Mouse (Mus musculus): ENCODE results near the gene Tsks. TPM values are rescaled to one million over a fixed set of nuclear protein-coding genes. Genes with fewer than 3 reads are reported as not detected.

The Tsks gene
- polyA plus RNA-seq, 1 experiment from 2014 or later = 0.14 TPM

- WGBS = 92% methylated on average over 5 of the region's 5 CpGs
- peaks cover 82% of the 10 kb centered on the region for H3K36me3 ChIP-seq
- no peak for ATAC-seq (ENCODE audit: low FRiP score)
Measured at GRCm38 (mm10) chr7:44962831-44963230, 19.8 kb downstream of the Tsks start.

GRCm38 (mm10) chr7:44964990-44965389 lies 22.0 kb downstream of the Tsks start:
- Histone ChIP-seq H3K9me3 (replicated peaks) (no peaks in the 10 kb centered on the region), H3K4me3 (replicated peaks) (no peak overlapping the region), H3K36me3 (peaks cover 75% of the 10 kb centered on the region), H3K9ac (replicated peaks) (no peak overlapping the region), H3K27me3 (replicated peaks) (no peaks in the 10 kb centered on the region), H3K4me2 (no peak overlapping the region), H3K4me1 (peaks cover 5% of the 10 kb centered on the region), H3K27ac (replicated peaks) (no peak overlapping the region)
- no peak for ATAC-seq (ENCODE audit: low FRiP score)
- WGBS = 92% methylated on average over 13 of the region's 13 CpGs

More at GRCm38 (mm10) chr7:44962831-44963230, 19.8 kb downstream of the Tsks start:
- no peak overlapping the region for H3K9ac ChIP-seq (replicated peaks)
- no peak overlapping the region for H3K4me2 ChIP-seq
- H3K4me1 ChIP-seq = no peaks in the 10 kb centered on the region
- no peaks in the 10 kb centered on the region for H3K9me3 ChIP-seq (replicated peaks)
- H3K27ac ChIP-seq (replicated peaks) = no peak overlapping the region
- no peak overlapping the region for H3K4me3 ChIP-seq (replicated peaks)
- H3K27me3 ChIP-seq (replicated peaks) = no peaks in the 10 kb centered on the region

GRCm38 (mm10) chr7:44965975-44966374 lies 23.0 kb downstream of the Tsks start:
- Histone ChIP-seq H3K36me3 (peaks cover 66% of the 10 kb centered on the region), H3K4me3 (replicated peaks) (no peak overlapping the region), H3K9ac (replicated peaks) (no peak overlapping the region), H3K27ac (replicated peaks) (no peak overlapping the region), H3K9me3 (replicated peaks) (no peaks in the 10 kb centered on the region), H3K4me1 (peaks cover 14% of the 10 kb centered on the region), H3K4me2 (no peak overlapping the region), H3K27me3 (replicated peaks) (no peaks in the 10 kb centered on the region)
- WGBS = 81% methylated on average over 7 of the region's 7 CpGs
- ATAC-seq (ENCODE audit: low FRiP score) = no peak

GRCm38 (mm10) chr7:44966638-44967037 lies 23.6 kb downstream of the Tsks start:
- no peak for ATAC-seq (ENCODE audit: low FRiP score)
- WGBS = 77% methylated on average over 15 of the region's 15 CpGs
- Histone ChIP-seq H3K4me3 (replicated peaks) (no peak overlapping the region), H3K9ac (replicated peaks) (no peak overlapping the region), H3K4me1 (peaks cover 21% of the 10 kb centered on the region), H3K27ac (replicated peaks) (no peak overlapping the region), H3K36me3 (peaks cover 59% of the 10 kb centered on the region), H3K27me3 (replicated peaks) (no peaks in the 10 kb centered on the region), H3K4me2 (no peak overlapping the region), H3K9me3 (replicated peaks) (no peaks in the 10 kb centered on the region)

- under 1% methylated on average over 36 of the region's 36 CpGs for WGBS
- Histone ChIP-seq H3K27ac (replicated peaks) (peak overlapping the region; percentile 86), H3K4me3 (replicated peaks) (peak overlapping the region; percentile 55), H3K4me2 (peak overlapping the region; percentile 92), H3K27me3 (replicated peaks) (no peaks in the 10 kb centered on the region), H3K36me3 (peaks cover 27% of the 10 kb centered on the region), H3K9ac (replicated peaks) (peak overlapping the region; percentile 55), H3K9me3 (replicated peaks) (no peaks in the 10 kb centered on the region), H3K4me1 (peaks cover 49% of the 10 kb centered on the region)
- ATAC-seq (ENCODE audit: low FRiP score) = peak; percentile 94
Measured at GRCm38 (mm10) chr7:44970231-44970691, 27.3 kb downstream of the Tsks start.

- Histone ChIP-seq H3K4me3 (replicated peaks) (peak overlapping the region; percentile 55), H3K4me1 (peaks cover 54% of the 10 kb centered on the region), H3K9ac (replicated peaks) (peak overlapping the region; percentile 55), H3K36me3 (peaks cover 21% of the 10 kb centered on the region), H3K4me2 (peak overlapping the region; percentile 92), H3K27ac (replicated peaks) (peak overlapping the region; percentile 86), H3K27me3 (replicated peaks) (no peaks in the 10 kb centered on the region), H3K9me3 (replicated peaks) (no peaks in the 10 kb centered on the region)
- 67% methylated on average over 7 of the region's 7 CpGs for WGBS
- no peak for ATAC-seq (ENCODE audit: low FRiP score)
Measured at GRCm38 (mm10) chr7:44971142-44971541, 28.1 kb downstream of the Tsks start.

GRCm38 (mm10) chr7:44973415-44974130 lies 30.6 kb downstream of the Tsks start:
- peak overlapping the region; percentile 92 for H3K4me2 ChIP-seq
- WGBS = 35% methylated on average over 14 of the region's 14 CpGs
- no peaks in the 10 kb centered on the region for H3K27me3 ChIP-seq (replicated peaks)
- peak overlapping the region; percentile 73 for H3K9ac ChIP-seq (replicated peaks)
- H3K9me3 ChIP-seq (replicated peaks) = no peaks in the 10 kb centered on the region
- H3K27ac ChIP-seq (replicated peaks) = peak overlapping the region; percentile 97
- peak overlapping the region; percentile 60 for H3K4me3 ChIP-seq (replicated peaks)
- H3K36me3 ChIP-seq = peaks cover 27% of the 10 kb centered on the region
- no peak for ATAC-seq (ENCODE audit: low FRiP score)
- H3K4me1 ChIP-seq = peaks cover 54% of the 10 kb centered on the region

GRCm38 (mm10) chr7:44974383-44975116 lies 31.5 kb downstream of the Tsks start, which contains the start of gene Cpt1c:
Cpt1c (minus strand) TSS chr7:44974851.
- Histone ChIP-seq H3K4me1 (peaks cover 54% of the 10 kb centered on the region), H3K4me2 (peak within 1 kb of the TSS; percentile 92), H3K9ac (replicated peaks) (peak within 1 kb of the TSS; percentile 73), H3K27ac (replicated peaks) (peak within 1 kb of the TSS; percentile 97), H3K36me3 (peaks cover 37% of the 10 kb centered on the region), H3K27me3 (replicated peaks) (no peaks in the 10 kb centered on the region), H3K9me3 (replicated peaks) (no peaks in the 10 kb centered on the region), H3K4me3 (replicated peaks) (peak within 1 kb of the TSS; percentile 60)
- under 1% methylated on average over 22 of the region's 22 CpGs for WGBS
- peak; percentile 64 for ATAC-seq (ENCODE audit: low FRiP score)

- Histone ChIP-seq H3K27ac (replicated peaks) (peak overlapping the region; percentile 97), H3K36me3 (peaks cover 42% of the 10 kb centered on the region), H3K4me1 (peaks cover 49% of the 10 kb centered on the region), H3K9me3 (replicated peaks) (no peaks in the 10 kb centered on the region), H3K4me2 (peak overlapping the region; percentile 92), H3K9ac (replicated peaks) (no peak overlapping the region), H3K27me3 (replicated peaks) (no peaks in the 10 kb centered on the region), H3K4me3 (replicated peaks) (peak overlapping the region; percentile 60)
- WGBS = 18% methylated on average over 6 of the region's 6 CpGs
- no peak for ATAC-seq (ENCODE audit: low FRiP score)
Measured at GRCm38 (mm10) chr7:44975117-44975419, 32.1 kb downstream of the Tsks start.

- Histone ChIP-seq H3K36me3 (peaks cover 69% of the 10 kb centered on the region), H3K4me1 (peaks cover 20% of the 10 kb centered on the region), H3K27ac (replicated peaks) (no peak overlapping the region), H3K9ac (replicated peaks) (no peak overlapping the region), H3K9me3 (replicated peaks) (no peaks in the 10 kb centered on the region), H3K4me3 (replicated peaks) (no peak overlapping the region), H3K27me3 (replicated peaks) (no peaks in the 10 kb centered on the region), H3K4me2 (no peak overlapping the region)
- no peak for ATAC-seq (ENCODE audit: low FRiP score)
- WGBS = 93% methylated on average over 3 of the region's 3 CpGs
Measured at GRCm38 (mm10) chr7:44978300-44978699, 35.3 kb downstream of the Tsks start.

GRCm38 (mm10) chr7:44981539-44981938 lies 38.5 kb downstream of the Tsks start:
- Histone ChIP-seq H3K4me2 (no peak overlapping the region), H3K27me3 (replicated peaks) (no peaks in the 10 kb centered on the region), H3K36me3 (peaks cover 63% of the 10 kb centered on the region), H3K27ac (replicated peaks) (no peak overlapping the region), H3K4me1 (peaks cover 24% of the 10 kb centered on the region), H3K4me3 (replicated peaks) (no peak overlapping the region), H3K9ac (replicated peaks) (no peak overlapping the region), H3K9me3 (replicated peaks) (no peaks in the 10 kb centered on the region)
- no peak for ATAC-seq (ENCODE audit: low FRiP score)
- 98% methylated on average over 8 of the region's 8 CpGs for WGBS

- Histone ChIP-seq H3K4me3 (replicated peaks) (0 out of 2 replicates have a peak overlapping the region, but pooled peaks have one; percentile 4), H3K9me3 (replicated peaks) (no peaks in the 10 kb centered on the region), H3K4me2 (no peak overlapping the region), H3K27me3 (replicated peaks) (no peaks in the 10 kb centered on the region), H3K36me3 (peaks cover 48% of the 10 kb centered on the region), H3K9ac (replicated peaks) (no peak overlapping the region), H3K4me1 (peaks cover 31% of the 10 kb centered on the region), H3K27ac (replicated peaks) (no peak overlapping the region)
- ATAC-seq (ENCODE audit: low FRiP score) = no peak
- WGBS = 40% methylated on average over 6 of the region's 6 CpGs
Measured at GRCm38 (mm10) chr7:44983085-44983484, 40.1 kb downstream of the Tsks start.
